Mouse (Mus musculus) testis, adult 2 months (tissue): Measurements from ENCODE around the gene Pcsk2.

Experiments used
- CTCF ChIP-seq: fragments of 200-500 bp; IDR thresholded peaks from 2 replicates; pipeline ENCODE4 v1.5.1; 2012; ENCODE audit warnings: low read depth, mild to moderate bottlenecking, inconsistent platforms, low read length, moderate library complexity; ENCODE audit not compliant: control insufficient read depth, insufficient read depth, insufficient replicate concordance
- POLR2A ChIP-seq: fragments of 200-500 bp; IDR thresholded peaks from 2 replicates; pipeline ENCODE4 v1.6.1; 2012; ENCODE audit warnings: low read depth, mild to moderate bottlenecking, inconsistent platforms, low read length, moderate library complexity; ENCODE audit not compliant: control insufficient read depth

DNA sequence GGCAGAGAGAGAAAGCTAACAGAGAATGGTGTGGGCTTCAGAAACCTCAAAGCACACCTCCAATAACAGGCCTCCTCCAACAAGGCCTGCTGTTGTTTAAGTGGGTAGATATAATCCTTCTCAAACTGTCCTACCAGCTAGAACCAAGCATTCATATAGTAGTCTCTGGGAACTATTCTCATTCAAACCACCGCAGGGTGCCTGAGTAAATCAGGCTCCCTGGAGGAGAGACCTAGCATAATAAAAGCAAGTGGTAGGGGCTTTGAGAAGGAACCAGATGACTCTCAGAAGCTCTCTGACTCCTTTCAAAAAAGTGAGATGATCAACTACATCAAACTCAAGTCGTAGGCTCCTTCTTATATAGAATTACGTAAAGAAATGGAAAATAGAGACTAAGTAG lies 75.0 kb downstream of the Pcsk2 start:
- TF ChIP-seq CTCF (no peak), POLR2A (no peak)
